Mouse (Mus musculus): ENCODE measurements around the gene Fam78b. TPM values are rescaled to one million over a fixed set of nuclear protein-coding genes. Genes with fewer than 3 reads are reported as not detected.

Fam78b gene
- total RNA-seq, 2 experiments from 2014 or later = 24.6 to 27.9 TPM

DNA sequence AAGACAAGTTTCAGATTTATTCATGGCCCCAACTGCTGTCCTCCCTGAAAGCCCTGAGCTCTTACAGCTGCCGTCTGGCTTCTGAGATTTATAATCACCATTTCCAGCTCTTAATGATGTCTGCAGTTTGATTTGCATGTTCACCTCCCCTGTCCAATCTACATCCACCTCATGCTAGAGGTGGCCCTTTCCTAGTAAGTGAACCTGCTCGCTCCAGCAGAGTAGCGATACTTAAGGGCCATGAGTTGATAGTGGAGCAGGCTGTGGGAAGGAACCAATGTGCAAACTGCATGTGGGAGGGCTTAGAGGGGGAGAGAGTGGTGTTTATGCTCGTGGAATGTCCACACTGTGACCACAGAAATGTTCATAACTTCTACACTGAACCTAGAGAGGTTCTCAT, 23.7 kb downstream of the Fam78b start:
- DNase-seq (ENCODE audit: extremely low spot score in 1 of 2, low spot score in 1 of 2) = no peak

DNA sequence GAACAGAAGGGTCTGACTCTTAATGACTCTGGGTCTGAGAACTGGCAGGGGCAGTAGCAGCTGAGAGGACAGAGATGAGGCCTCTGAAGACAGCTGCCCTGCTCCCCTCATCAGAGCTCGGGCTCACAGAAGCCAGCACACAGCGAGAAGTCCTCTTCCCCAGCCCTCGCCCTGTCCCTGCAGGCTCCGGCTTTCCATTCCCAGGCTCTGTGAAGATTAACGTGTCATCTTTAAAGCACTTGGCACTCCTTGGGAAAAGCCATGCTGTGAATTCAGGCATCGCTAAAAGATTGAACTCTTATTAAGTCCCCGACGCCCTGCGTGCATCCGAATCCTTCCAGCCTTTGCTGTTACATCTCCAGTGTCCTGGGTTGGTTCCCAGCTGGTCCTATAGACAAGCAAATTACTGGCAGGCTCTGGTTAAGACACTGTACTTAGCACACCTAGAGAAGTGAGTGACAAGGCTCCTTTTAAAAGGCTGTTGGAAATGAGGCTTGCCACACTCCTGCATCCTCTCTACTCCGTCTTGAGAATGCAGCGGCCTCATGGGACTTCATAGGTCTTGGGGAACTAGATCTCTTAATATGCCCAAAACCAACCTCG, 30.9 kb downstream of the Fam78b start:
- no peak for DNase-seq (ENCODE audit: extremely low spot score in 1 of 2, low spot score in 1 of 2)

DNA sequence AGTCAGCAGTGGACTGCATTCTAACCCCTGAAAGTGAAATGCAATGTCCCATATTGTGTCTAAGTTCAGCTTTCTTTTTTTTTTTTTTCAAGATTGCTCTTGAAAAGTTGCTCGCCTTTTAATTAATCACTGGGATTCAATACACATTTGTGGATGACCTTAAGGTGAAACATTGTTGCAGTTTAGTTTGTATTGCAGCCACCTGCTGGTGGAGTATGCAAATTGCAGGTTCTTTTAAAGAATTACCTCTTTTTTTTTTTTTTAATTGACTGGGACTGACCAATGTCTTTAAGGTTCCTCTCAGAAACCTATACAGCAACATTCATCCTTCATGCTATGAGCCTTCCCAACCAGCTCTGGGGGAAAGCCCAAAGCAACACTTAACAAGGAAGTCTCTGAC, 33.2 kb downstream of the Fam78b start:
- DNase-seq (ENCODE audit: extremely low spot score in 1 of 2, low spot score in 1 of 2) = no peak

DNA sequence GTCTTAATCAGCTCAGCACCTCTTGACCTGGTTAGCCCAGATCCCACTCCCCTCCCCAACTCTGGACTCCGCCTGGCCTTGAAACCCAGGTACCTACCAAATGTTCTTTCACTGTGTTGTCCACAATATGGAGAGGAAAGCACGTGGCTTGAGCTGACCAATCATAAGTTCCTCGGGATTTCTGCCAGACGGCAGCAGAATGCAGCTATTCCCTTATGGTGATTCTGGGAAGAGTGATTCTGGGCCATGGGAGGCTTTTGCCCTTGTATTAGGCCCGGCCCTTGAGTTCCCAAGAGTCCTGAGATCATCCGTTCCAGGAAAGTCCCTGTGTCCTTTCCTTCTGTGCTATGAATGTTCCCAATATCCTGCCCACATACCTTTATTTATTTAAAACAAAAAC, 41.3 kb downstream of the Fam78b start:
- DNase-seq (ENCODE audit: extremely low spot score in 1 of 2, low spot score in 1 of 2) = no peak

DNA sequence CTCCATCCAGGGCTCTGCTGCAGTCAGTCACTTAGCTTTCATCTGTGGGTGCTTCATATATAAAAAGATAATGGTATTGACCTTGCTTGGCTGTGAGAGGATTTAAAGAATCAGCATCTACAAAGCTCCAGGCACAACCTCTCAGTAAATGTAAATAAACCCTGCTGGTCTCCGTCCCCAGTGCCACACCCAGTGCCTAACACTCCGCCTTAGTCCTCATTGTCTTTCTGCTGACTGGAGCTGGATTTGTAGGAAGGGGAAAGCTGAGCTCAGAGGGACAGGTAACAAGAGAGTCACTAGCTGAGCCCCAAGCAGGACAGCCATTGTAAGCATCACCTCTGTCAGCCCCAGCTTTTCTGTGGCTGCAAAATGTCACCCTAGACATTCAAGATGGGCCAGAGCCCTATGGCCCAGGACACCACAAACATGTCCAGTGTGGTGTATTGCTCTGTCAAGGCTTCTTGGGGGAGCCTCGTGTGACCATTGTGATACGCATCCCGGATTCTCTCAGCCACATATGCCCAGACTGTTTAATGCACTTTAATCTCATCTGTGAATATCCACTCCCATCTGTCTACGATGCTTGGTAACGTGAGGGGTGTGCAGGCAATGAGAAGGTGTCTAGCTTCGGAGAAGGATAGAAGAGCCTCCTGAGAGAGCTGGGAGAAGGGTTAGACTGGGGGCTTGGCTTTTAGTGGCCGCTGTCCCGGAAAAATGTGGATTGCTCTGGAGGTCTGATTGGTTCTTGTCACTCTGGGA, 45.1 kb downstream of the Fam78b start:
- no peak for DNase-seq (ENCODE audit: extremely low spot score in 1 of 2, low spot score in 1 of 2)

DNA sequence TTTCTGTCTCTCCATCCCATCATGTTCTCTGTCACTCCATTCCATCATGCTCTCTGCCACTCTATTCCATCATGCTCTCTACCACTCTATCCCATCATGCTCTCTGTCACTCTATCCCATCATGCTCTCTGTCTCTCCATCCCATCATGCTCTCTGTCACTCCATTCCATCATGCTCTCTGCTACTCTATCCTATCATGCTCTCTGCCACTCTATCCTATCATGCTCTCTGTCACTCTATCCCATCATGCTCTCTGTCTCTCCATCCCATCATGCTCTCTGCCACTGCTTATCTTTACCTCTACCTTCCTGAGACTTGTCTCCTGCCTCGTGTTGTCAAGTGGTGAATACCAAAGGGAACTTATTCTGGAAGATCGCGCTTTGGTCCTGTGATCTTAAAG, 49.6 kb downstream of the Fam78b start:
- no peak for DNase-seq (ENCODE audit: extremely low spot score in 1 of 2, low spot score in 1 of 2)

DNA sequence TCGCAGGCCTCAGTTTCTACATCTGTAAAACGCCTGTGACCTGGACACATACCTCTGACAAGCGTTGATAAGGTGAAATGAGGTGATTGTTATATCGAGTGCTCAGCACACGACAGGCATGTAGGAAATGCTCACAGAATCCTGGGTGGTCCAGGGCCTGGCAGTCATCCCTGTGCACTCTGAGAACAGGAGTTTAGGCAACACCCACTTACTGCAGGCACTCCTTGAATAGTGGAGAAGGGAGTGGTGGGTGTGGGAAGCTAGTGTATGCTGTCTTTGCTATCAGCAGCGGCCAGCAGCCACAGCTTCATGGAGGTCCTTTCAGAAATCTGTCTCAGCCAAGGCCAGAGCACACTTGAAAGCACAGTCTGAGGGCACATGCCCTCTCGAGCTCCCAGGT, 52.8 kb downstream of the Fam78b start:
- DNase-seq (ENCODE audit: extremely low spot score in 1 of 2, low spot score in 1 of 2) = no peak

DNA sequence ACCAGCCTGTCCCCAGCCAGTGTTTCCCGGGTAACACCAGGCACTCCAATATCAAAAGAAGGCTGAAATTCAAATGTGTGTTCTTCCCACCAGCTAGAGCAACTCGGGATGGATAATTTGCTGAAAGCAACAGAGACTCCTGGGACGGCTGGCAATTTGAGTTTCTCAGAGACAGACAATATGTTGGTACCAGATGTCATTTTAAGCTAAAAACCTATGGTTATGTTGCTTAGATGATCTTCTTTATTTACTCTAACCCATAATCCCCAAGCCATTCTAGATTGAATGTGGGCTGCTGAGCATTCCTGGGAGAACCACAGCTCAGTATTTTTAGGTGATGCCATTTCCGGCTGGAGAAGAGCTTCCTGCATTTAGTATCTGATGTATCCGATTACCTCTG, 56.3 kb downstream of the Fam78b start:
- DNase-seq (ENCODE audit: extremely low spot score in 1 of 2, low spot score in 1 of 2) = no peak

DNA sequence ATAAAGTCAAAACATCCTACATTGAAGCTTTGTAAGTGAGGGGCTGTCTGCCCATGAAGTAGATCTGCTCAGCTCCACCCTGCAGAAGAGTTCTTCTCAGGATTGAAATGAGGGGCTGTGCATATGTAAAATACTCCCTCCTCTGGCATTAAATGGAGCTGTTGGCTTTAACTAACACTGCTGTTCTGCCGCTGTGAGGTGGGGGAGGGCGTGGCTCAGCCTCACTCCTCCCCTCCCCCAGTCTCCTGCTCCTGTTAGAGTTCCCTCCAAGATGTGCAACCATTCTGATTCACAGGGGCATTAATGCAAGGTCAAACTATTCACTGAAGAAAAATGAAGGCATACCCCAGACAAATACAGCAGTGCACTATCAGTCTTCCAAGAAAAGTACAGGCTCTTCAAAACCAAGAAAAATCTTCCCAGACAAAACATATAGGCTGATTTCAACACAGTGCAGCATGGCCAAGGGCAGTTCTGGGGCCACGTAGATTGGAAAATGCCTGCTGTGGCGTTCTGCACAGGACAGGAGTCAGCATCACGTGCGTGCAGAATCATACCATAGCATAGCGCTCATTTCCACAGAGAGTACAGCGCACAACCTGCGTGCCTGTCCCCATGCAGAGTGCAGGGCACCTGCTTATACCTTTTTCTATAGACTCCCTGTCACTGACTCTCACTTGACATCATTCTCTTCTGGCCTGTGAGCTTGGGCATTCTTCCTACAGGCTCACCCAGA, 58.5 kb downstream of the Fam78b start:
- DNase-seq (ENCODE audit: extremely low spot score in 1 of 2, low spot score in 1 of 2) = no peak

DNA sequence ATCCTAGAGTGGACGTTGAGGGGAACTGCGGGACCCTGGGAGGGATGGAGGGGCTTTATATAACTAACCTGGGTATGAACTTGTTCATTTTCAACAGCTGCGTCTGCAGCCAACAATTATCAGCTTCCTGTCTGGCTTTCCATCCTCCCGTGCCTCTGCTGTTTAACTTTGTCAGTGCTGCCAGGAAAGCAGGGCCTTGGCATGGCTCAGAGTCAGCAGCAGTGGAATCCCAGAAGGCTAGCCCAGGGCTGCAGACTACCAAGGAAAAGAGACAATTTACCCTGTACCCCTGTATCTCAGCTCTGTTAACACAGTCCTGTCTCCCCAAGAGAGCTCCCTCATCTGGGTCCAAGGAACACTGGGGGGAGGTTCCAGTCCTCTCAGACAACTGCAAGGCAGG, 62.8 kb downstream of the Fam78b start:
- DNase-seq (ENCODE audit: extremely low spot score in 1 of 2, low spot score in 1 of 2) = no peak

DNA sequence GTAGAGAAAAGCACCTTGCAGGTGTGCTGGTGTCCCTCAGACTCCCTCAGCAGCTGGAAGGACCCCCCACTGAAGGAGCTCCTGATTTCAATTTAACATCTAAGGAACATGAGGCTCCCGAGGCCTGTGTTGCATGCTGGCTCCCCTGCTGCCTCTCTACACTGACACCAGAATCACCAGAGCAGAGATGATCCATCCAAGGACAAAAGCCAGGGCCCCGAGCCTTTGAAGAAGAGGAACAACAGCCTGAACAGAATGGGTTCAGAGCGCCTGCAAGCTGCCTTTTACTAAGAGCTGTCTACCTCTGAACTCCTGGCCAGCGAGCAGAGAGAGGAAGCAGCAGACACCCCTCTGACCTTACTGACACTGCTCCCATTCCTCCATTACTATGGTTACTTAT, 64.3 kb downstream of the Fam78b start:
- DNase-seq (ENCODE audit: extremely low spot score in 1 of 2, low spot score in 1 of 2) = no peak

DNA sequence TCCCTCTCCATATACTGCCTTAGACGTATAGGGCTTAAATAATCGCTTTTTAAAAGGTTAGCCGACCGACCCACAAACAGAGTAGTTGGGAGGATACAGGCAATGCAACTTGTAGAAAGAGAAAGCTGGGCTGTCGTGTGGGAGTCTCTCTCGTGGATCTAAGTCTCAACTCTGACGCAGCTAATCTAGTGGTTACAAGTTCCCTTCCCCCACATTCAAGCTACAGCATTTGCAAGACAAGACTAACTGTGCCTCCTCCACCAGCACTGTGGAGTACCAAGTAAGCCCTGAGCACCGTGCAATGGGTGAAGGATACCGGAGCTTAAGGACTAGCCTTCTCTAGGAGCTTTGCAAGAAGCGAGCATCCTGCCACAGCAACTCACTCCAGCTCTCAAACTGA, 64.8 kb downstream of the Fam78b start:
- no peak for DNase-seq (ENCODE audit: extremely low spot score in 1 of 2, low spot score in 1 of 2)

DNA sequence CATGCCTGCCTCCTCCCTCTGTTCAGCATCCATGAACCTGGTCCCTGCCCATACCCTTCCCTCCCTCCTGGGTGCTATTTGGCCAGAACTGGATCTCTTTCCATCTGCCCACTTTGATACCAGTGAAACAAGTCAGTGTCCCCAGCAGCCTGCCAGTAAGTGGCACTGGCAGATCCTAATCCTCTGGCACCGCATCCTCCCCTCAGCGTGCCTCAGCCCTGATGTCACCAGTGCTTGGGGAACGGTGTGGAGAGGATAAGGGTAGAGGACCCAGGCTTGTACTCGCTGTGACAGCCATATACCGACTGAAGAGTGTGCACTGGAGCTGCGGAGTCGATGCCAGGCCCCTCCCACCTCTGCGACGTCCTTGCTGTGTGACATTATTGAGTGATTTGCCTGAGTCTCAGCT, 65.7 kb downstream of the Fam78b start:
- no peak for DNase-seq (ENCODE audit: extremely low spot score in 1 of 2, low spot score in 1 of 2)

DNA sequence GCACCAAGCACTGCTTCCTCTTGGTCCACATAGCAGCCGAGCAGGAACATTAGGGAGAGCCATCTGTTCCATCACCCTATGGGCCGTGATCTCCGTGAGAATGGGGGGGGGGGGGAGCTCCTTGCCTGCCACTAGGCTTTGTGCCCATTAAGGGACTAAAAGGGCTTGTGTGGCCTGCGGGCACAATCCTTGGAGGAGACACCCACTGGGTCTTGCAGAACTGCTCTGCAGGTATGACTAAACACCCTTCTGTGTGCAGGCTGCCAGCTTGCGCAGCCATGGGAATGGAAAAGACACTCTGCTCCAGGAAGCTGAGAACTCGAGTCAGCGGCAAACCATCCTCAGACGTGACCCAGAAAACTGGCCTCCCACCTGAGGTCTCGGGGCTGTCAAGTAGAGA, 68.5 kb downstream of the Fam78b start:
- no peak for DNase-seq (ENCODE audit: extremely low spot score in 1 of 2, low spot score in 1 of 2)

DNA sequence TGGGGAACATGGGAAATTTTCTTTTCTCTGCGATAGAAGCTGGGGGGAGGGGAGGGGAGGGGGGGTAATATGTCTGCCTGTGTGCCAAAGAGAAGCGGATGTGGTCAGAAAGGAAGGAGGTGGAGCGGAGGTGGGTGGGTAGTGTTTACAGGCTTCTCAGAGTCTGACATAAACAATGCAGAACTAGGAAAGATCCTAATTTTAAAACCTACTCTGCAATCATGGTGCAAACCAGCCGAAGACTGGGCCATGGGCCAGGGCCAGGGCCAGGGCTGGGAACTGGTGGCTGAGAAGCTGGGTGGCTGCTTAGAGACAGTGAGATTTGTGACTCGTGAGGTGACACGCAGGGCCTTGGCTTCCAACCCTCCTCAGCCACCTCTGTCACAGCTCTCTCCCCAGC, 69.1 kb downstream of the Fam78b start:
- no peak for DNase-seq (ENCODE audit: extremely low spot score in 1 of 2, low spot score in 1 of 2)

DNA sequence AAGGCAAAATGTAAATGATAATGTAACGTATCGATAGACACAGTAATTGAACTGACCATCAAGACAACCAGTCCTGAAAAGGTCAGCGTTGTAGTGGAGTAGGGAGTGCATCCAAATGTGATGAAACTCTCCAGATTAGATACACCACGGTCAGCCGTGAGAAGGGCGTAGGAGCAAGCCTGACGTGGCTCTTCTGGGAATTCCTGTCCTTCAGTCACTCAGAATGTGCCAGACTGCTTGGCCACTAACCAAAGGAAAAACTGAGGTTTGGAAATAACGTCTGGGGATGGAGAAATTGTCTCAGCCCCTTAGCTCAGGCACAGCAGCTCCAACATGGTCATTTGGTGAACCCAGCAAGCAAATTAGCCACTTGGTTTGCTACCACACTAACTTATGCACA, 74.5 kb downstream of the Fam78b start:
- no peak for DNase-seq (ENCODE audit: extremely low spot score in 1 of 2, low spot score in 1 of 2)

DNA sequence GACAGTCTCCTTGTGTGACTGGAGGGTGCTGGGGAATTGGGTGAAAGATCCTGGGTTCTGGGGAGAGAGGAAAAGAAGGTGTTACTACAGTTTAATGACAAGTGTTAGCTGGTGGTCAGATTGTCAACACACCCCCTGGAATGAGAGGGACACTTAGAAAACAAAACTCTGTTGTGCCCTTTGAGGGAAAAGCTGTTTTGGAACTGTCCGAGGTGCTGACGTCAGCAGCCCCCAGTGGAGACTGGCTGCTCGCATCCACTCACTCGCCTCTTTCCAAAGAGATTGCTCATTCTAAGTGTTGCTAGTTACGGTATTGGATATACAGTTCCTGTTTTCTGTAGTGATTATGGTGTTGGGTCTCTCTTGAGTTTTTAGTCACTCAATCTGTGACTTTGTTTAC, 78.3 kb downstream of the Fam78b start:
- no peak for DNase-seq (ENCODE audit: extremely low spot score in 1 of 2, low spot score in 1 of 2)

DNA sequence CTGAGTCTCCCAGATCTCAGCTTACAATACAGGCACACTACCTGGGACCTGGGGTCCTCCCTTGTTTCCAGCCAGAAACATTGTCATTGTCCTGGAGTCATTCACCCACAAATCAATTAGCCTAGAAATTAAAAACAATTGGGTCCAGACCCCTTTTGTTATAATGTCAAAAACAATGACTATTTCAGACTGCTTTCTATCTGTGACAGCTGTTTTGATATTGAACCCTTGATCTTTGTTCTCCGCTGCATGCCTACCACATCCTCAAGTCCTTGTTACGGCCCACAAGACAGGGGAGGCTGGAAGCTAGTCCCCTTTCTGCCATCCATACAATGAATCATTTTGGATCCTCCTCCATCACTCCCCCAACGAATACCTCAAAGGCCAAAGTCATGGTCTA, 80.7 kb downstream of the Fam78b start:
- no peak for DNase-seq (ENCODE audit: extremely low spot score in 1 of 2, low spot score in 1 of 2)

DNA sequence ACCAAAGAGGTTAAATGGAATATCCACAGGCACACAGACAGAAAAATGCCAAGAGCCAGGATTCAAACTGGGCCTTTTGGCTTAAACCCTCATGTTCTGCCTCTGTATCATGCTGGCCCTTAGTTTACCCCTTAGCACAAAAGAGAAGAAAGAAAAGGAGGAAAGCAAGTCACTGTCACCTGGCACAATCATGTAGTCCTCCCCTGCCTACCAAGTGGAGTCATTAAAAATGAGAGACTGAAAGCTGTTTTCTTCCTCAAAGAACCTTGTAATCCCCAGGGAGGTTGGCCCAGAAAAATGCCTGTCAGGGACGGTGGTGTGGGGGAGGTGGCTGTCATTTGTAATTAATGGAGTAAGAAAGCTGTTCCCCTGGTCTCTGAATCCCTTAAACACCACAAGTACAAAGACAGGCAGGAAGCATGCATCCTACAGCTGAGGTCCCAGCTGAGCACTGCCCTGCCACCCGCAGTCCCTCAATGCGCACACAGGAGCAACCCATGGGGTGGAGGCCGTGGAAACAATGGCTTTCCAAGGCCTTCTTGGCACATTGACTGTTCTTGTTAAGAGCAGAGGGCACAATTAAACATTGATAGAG, 81.4 kb downstream of the Fam78b start:
- no peak for DNase-seq (ENCODE audit: extremely low spot score in 1 of 2, low spot score in 1 of 2)

DNA sequence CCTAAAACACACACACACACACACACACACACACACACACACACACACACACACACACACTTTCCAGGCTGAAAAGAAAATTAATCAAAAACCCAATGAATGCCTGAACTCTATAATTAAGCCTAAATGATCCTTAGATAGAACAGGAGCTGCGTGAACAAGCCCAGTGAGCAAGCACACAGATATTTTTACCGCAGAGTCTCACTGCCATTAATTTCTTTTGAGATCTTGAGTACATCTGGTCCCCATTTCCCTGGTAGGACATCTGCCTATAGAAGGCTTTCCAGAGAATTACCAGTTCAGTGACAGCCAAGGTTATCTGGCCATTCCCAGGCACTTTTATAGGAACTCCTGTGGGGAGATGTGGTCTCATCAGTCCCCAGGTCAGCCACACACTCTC, 82.0 kb downstream of the Fam78b start:
- no peak for DNase-seq (ENCODE audit: extremely low spot score in 1 of 2, low spot score in 1 of 2)

DNA sequence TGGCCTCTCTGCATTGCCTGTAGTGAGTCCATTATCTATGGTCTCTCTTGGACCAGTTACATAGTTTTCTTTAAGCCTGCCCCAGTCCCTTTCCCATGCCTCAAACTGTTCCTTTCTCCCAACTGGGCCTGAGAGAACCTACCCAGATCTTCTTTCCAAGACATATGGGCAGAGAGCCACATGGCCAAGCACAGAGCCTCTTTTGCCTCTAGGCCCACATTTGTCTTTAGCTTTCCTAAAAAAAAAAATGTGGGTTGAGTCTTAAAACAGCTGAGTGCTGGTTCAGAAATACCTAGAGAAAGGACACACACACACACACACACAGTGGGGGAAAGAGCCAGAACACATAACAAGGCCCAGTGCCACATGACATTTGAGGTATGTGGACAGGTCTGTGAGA, 83.1 kb downstream of the Fam78b start:
- no peak for DNase-seq (ENCODE audit: extremely low spot score in 1 of 2, low spot score in 1 of 2)

Data from layer of hippocampus, postnatal 25 days (tissue).